Mouse (Mus musculus) C2C12 (cell line): ENCODE results near the gene Sirpa.

Source experiments
- CEBPB ChIP-seq: IDR thresholded peaks from one replicate; pipeline ENCODE4 v1.6.1; 2011; ENCODE audit warnings: low read depth, mild to moderate bottlenecking, control low read depth, moderate library complexity
- CTCF ChIP-seq: IDR thresholded peaks from one replicate; pipeline ENCODE4 v1.5.1; 2011; ENCODE audit not compliant: control insufficient read depth, insufficient read depth, insufficient read length
- MAX ChIP-seq: IDR thresholded peaks from one replicate; pipeline ENCODE4 v1.6.1; 2011; ENCODE audit warnings: mild to moderate bottlenecking, control low read depth
- MYOD1 ChIP-seq: IDR thresholded peaks from one replicate; pipeline ENCODE4 v1.6.1; 2011; ENCODE audit warnings: low read depth; ENCODE audit not compliant: control insufficient read depth, insufficient read length
- MYOG ChIP-seq: IDR thresholded peaks from one replicate; pipeline ENCODE4 v1.6.1; 2011; ENCODE audit not compliant: control insufficient read depth, insufficient read length; ENCODE audit errors: extremely low read depth
- USF1 ChIP-seq: IDR thresholded peaks from one replicate; pipeline ENCODE4 v1.6.1; 2011; ENCODE audit warnings: low read depth, mild to moderate bottlenecking, control low read depth, moderate library complexity

DNA sequence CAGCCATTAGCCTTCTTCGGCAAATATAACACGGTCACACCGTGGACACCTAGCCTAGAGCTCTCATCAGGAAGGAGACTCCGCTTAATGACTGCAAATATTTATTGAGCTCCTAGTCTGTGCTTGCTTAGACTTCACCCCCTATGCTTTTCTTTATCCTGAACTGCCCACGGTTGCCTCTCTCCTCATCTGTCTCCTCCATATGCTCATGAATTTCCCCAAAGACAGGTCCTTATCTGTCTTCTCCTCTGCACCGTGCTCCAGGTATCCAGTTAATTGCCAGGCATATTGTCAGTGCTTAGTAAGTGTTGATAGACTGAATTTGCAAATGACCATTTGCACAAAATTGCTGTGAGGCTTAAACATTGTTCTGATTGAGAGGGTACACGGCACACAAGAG lies 23.5 kb upstream of the Sirpa start:
- TF ChIP-seq CTCF (no peak), MAX (no peak), CEBPB (no peak), USF1 (no peak), MYOG (no peak), MYOD1 (no peak)
